Mouse (Mus musculus) gastrocnemius, postnatal 4 days (tissue): ENCODE data around the gene Atp11a. TPM values are rescaled to one million over a fixed set of nuclear protein-coding genes. Genes with fewer than 3 reads are reported as not detected.
A peak's percentile ranks its signal among the peaks of the same experiment; 100 is the strongest.

Experiments used
- DNase-seq, 2 experiments: peaks; one replicate each; pipeline ENCODE4 v3.0.0; 2021 to 2022; ENCODE audit warnings: low spot score in 2 of 2, mixed read lengths in 2 of 2
- total RNA-seq, 2 experiments: library from RNA; stranded (reverse); gene quantifications; 2 replicates each; pipeline ENCODE4 v1.2.3; 2021

The Atp11a gene
- total RNA-seq, 2 experiments from 2014 or later = 43.9 to 44.0 TPM

GRCm38 (mm10) chr8:12870656-12871055 lies 113.8 kb downstream of the Atp11a start:
- DNase-seq = no peak

- DNase-seq = no peak
Measured at GRCm38 (mm10) chr8:12871461-12871860, 114.6 kb downstream of the Atp11a start.

GRCm38 (mm10) chr8:12872983-12873356 lies 116.2 kb downstream of the Atp11a start:
- no peak for DNase-seq

GRCm38 (mm10) chr8:12873357-12874046 lies 116.7 kb downstream of the Atp11a start, which contains the start of gene Mcf2l:
TSS of gene Mcf2l (plus strand) at chr8:12873806.
- DNase-seq = peak in 1 of 2 experiments; percentile 28

GRCm38 (mm10) chr8:12874194-12874791 lies 117.5 kb downstream of the Atp11a start:
- no peak for DNase-seq

- DNase-seq = no peak
Measured at GRCm38 (mm10) chr8:12874971-12875370, 118.2 kb downstream of the Atp11a start.

- no peak for DNase-seq
Measured at GRCm38 (mm10) chr8:12877126-12877525, 120.3 kb downstream of the Atp11a start.

- DNase-seq = no peak
Measured at GRCm38 (mm10) chr8:12880163-12880562, 123.3 kb downstream of the Atp11a start.

GRCm38 (mm10) chr8:12883051-12884004 lies 126.5 kb downstream of the Atp11a start:
- DNase-seq = no peak

- DNase-seq = no peak
Measured at GRCm38 (mm10) chr8:12887772-12888435, 131.1 kb downstream of the Atp11a start.

GRCm38 (mm10) chr8:12889046-12889598 lies 132.3 kb downstream of the Atp11a start:
- no peak for DNase-seq

GRCm38 (mm10) chr8:12892882-12893446 lies 136.2 kb downstream of the Atp11a start:
- no peak for DNase-seq

- no peak for DNase-seq
Measured at GRCm38 (mm10) chr8:12893797-12894578, 137.2 kb downstream of the Atp11a start.

GRCm38 (mm10) chr8:12894783-12895534 lies 138.1 kb downstream of the Atp11a start:
- no peak for DNase-seq

- DNase-seq = no peak
Measured at GRCm38 (mm10) chr8:12895535-12896150, 138.8 kb downstream of the Atp11a start.

- peak in 1 of 2 experiments; percentile 61 for DNase-seq
Measured at GRCm38 (mm10) chr8:12896494-12897373, 139.9 kb downstream of the Atp11a start.

GRCm38 (mm10) chr8:12897815-12898214 lies 141.0 kb downstream of the Atp11a start:
- DNase-seq = no peak
